Mouse (Mus musculus) midbrain, postnatal 0 days (tissue): ENCODE data around the gene Mael. TPM values are rescaled to one million over a fixed set of nuclear protein-coding genes. Genes with fewer than 3 reads are reported as not detected.

ENCODE experiments used
- ATAC-seq: fragments of 200-750 bp; cut with Nextera tagmentation; 2 replicates; pipeline ENCODE4 v1.8.0; 2017; ENCODE audit warnings: moderate number of reproducible peaks, mild to moderate bottlenecking, moderate TSS enrichment, moderate library complexity; ENCODE audit not compliant: low FRiP score
- DNase-seq: peaks from one replicate; pipeline ENCODE4 v3.0.0-alpha.2; 2015; ENCODE audit warnings: low spot score
- H3K27ac ChIP-seq: fragments of 300-500 bp; sonication (generic); 2 replicates; pipeline ENCODE4 v1.5.1; 2014; ENCODE audit warnings: low read depth, mild to moderate bottlenecking, low read length, mixed read lengths
- H3K27me3 ChIP-seq: fragments of 300-500 bp; sonication (generic); 2 replicates; pipeline ENCODE4 v1.6.1; 2014; ENCODE audit warnings: low read length, control low read depth, mixed read lengths; ENCODE audit not compliant: insufficient read depth
- H3K36me3 ChIP-seq: fragments of 300-500 bp; sonication (generic); 2 replicates; pipeline ENCODE4 v1.6.1; 2014; ENCODE audit warnings: low read length, control low read depth, mixed read lengths; ENCODE audit not compliant: insufficient read depth
- H3K4me1 ChIP-seq: fragments of 300-500 bp; sonication (generic); 2 replicates; pipeline ENCODE4 v1.6.1; 2014; ENCODE audit warnings: mild to moderate bottlenecking, control low read depth, antibody characterized with exemption, low read length, mixed read lengths; ENCODE audit not compliant: insufficient read depth
- H3K4me2 ChIP-seq: fragments of 300-500 bp; sonication (generic); 2 replicates; pipeline ENCODE4 v1.6.1; 2014; ENCODE audit warnings: low read depth, mild to moderate bottlenecking, low read length, mixed read lengths; ENCODE audit not compliant: poor library complexity, severe bottlenecking
- H3K4me3 ChIP-seq: fragments of 300-500 bp; sonication (generic); 2 replicates; pipeline ENCODE4 v1.5.1; 2014; ENCODE audit warnings: low read depth, mild to moderate bottlenecking, low read length, moderate library complexity
- H3K9ac ChIP-seq: fragments of 300-500 bp; sonication (generic); replicated peaks from 2 replicates; pipeline ENCODE4 v1.6.1; 2014; ENCODE audit warnings: mild to moderate bottlenecking, low read length, moderate library complexity, mixed read lengths; ENCODE audit not compliant: poor library complexity, severe bottlenecking
- H3K9me3 ChIP-seq: fragments of 300-500 bp; sonication (generic); 2 replicates; pipeline ENCODE4 v1.6.1; 2016; ENCODE audit warnings: low read length, control low read depth
- CTCF ChIP-seq: IDR thresholded peaks from 2 replicates; pipeline ENCODE4 v1.5.1; 2016; ENCODE audit warnings: antibody characterized with exemption, mild to moderate bottlenecking
- WGBS: fragments of 180-500 bp; shearing (Covaris S2); extraction: QIAGEN DNeasy Blood & Tissue Kit; methylation state at CpG from one replicate; pipeline ENCODE4 v1.1.7; 2014; 5-methylcytosine and 5-hydroxymethylcytosine counted together
- polyA plus RNA-seq: library from polyadenylated mRNA; unstranded; fragments of >200 nt; fragmentation: Nextera tagmentation; extraction: Ambion mirVana; gene quantifications from 2 replicates; pipeline ENCODE4 v1.2.1, GENCODE M21; 2015
- total RNA-seq: library from RNA; depleted of rRNA; stranded (reverse); fragments of >200 nt; gene quantifications from 2 replicates; pipeline ENCODE4 v1.2.3, GENCODE M21; 2014

Gene Mael
- total and polyA plus RNA-seq, 2 experiments from 2014 or later: 0.22 to 0.48 TPM

- DNase-seq (no peak), ATAC-seq (no peak)
- 86% methylated on average over 14 of the region's 14 CpGs for whole genome bisulfite sequencing
- Histone ChIP-seq H3K4me3 (no peak overlapping the region), H3K36me3 (no peaks in the 10 kb centered on the region), H3K4me2 (no peak overlapping the region), H3K27me3 (peaks cover 4% of the 10 kb centered on the region; the same call in 1 of the 2 replicates), H3K9ac (no peak overlapping the region), H3K9me3 (no peaks in the 10 kb centered on the region), H3K27ac (no peak overlapping the region), H3K4me1 (no peaks in the 10 kb centered on the region)
- TF ChIP-seq CTCF: no peak
Measured at GRCm38 (mm10) chr1:166164580-166164979, 74.0 kb downstream of the Mael start.

DNA sequence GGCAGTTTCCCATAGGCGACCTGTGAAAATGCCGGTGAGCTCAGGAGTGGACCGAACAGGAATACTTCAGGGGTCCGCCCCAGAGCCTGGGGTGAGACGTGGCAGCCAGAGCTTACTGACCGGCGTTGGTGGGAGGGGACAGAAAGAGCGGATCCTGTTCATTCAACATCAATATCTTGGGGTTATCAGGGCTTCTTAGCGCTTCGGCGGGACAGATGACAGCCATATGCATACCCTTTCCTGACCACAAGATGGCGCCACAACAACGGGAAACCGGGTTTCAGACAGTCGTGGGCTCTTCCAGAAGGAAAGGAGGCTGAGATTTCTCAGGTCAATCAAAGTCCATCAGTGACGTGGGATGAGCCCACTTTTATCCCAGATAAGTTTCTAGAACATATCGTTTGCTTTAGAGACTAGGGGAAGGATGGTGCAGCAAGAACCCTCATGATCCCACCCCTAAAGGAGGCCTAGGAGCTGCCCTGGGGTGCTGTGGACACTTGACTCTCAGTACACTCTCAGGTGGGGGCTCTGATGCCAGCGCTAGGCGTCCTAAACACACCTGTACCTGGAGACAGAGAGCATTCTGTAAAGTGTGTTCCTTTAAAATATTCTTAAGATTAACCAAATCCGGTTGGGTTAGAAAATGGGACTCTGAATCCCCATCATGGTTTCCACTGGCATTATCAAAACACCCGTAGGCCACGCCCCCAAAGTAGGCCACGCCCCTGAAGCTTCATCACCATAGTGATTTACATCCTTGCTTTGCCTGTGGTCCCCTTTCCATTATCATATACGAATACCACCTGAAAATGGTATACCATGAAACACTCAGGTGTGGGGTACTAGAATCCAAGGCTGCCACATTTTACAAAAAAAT is 77.7 kb downstream of the Mael start:
- peak; percentile 51; the same call in 1 of the 2 replicates for ATAC-seq
- Histone ChIP-seq H3K9ac (0 out of 2 replicates have a peak overlapping the region, but pooled peaks have one; percentile 36), H3K4me1 (no peaks in the 10 kb centered on the region), H3K36me3 (no peaks in the 10 kb centered on the region), H3K9me3 (no peaks in the 10 kb centered on the region), H3K4me3 (peak overlapping the region; percentile 25; the same call in 1 of the 2 replicates), H3K27me3 (peaks cover 6% of the 10 kb centered on the region; the same call in 1 of the 2 replicates), H3K27ac (no peak overlapping the region), H3K4me2 (peak overlapping the region; percentile 64)
- WGBS: 17% methylated on average over 24 of the region's 24 CpGs
- TF ChIP-seq CTCF: peak; percentile 97
- peak; percentile 83 for DNase-seq

DNA sequence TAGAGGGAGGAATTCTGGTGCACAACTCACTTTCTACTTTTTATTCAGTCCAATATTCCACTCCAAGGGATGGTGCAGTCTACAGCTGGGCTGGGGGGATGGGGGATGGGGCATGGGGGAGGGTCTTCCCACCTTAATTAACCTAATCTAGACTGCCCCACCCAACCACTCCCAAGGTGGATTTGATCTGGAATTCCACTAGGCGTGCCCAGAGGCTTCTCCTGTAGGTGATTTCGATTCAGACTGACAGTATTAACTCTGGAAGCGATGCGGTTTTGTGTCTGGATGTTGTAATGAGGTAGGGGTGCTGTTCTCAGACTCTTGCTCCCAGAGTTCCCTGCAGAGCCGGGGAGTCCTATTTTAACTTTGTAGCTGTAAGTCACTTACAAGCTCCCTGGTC is 78.4 kb downstream of the Mael start:
- Histone ChIP-seq H3K27ac (no peak overlapping the region), H3K4me3 (peak overlapping the region; percentile 25; the same call in 1 of the 2 replicates), H3K36me3 (no peaks in the 10 kb centered on the region), H3K9ac (0 out of 2 replicates have a peak overlapping the region, but pooled peaks have one; percentile 36), H3K4me1 (no peaks in the 10 kb centered on the region), H3K27me3 (peaks cover 10% of the 10 kb centered on the region), H3K4me2 (peak overlapping the region; percentile 64), H3K9me3 (no peaks in the 10 kb centered on the region)
- ATAC-seq (0 out of 2 replicates have a peak, but pooled peaks have one; percentile 8), DNase-seq (no peak)
- 47% methylated on average over 5 of the region's 5 CpGs for WGBS
- TF ChIP-seq CTCF: no peak

GRCm38 (mm10) chr1:166158664-166159063 is 79.9 kb downstream of the Mael start:
- no peak overlapping the region for H3K4me3 ChIP-seq
- H3K27ac ChIP-seq: no peak overlapping the region
- ATAC-seq (no peak), DNase-seq (no peak)
- no peaks in the 10 kb centered on the region for H3K36me3 ChIP-seq
- peaks cover 18% of the 10 kb centered on the region for H3K27me3 ChIP-seq
- 63% methylated on average over 9 of the region's 9 CpGs for WGBS
- TF ChIP-seq CTCF: peak; percentile 33; the same call in 1 of the 2 replicates
- H3K4me1 ChIP-seq: no peaks in the 10 kb centered on the region
- H3K4me2 ChIP-seq: no peak overlapping the region
- H3K9ac ChIP-seq: no peak overlapping the region
- H3K9me3 ChIP-seq: no peaks in the 10 kb centered on the region

GRCm38 (mm10) chr1:166157712-166158111 is 80.8 kb downstream of the Mael start:
- Histone ChIP-seq H3K4me1 (no peaks in the 10 kb centered on the region), H3K4me2 (no peak overlapping the region), H3K36me3 (no peaks in the 10 kb centered on the region), H3K4me3 (no peak overlapping the region), H3K9ac (no peak overlapping the region), H3K9me3 (no peaks in the 10 kb centered on the region), H3K27ac (no peak overlapping the region), H3K27me3 (peaks cover 18% of the 10 kb centered on the region)
- no peak for ATAC-seq
- no peak for TF ChIP-seq CTCF
- 85% methylated on average over 12 of the region's 12 CpGs for WGBS
- DNase-seq: no peak

- no peak for ATAC-seq
Measured at GRCm38 (mm10) chr1:166155113-166155494, 83.4 kb downstream of the Mael start.

More at GRCm38 (mm10) chr1:166155113-166155494, 83.4 kb downstream of the Mael start:
- DNase-seq: no peak
- Histone ChIP-seq H3K27ac (no peak overlapping the region), H3K9me3 (no peaks in the 10 kb centered on the region), H3K4me2 (no peak overlapping the region), H3K4me1 (no peaks in the 10 kb centered on the region), H3K4me3 (no peak overlapping the region), H3K36me3 (no peaks in the 10 kb centered on the region), H3K9ac (no peak overlapping the region), H3K27me3 (peaks cover 18% of the 10 kb centered on the region)
- no peak for TF ChIP-seq CTCF
- WGBS: 59% methylated on average over 10 of the region's 10 CpGs
